Mouse (Mus musculus) liver, embryonic 11.5 days (tissue): ENCODE measurements around the gene Zhx3. TPM values are rescaled to one million over a fixed set of nuclear protein-coding genes. Genes with fewer than 3 reads are reported as not detected.

ENCODE experiments used
- polyA plus RNA-seq: library from polyadenylated mRNA; unstranded; fragments of >200 nt; fragmentation: Nextera tagmentation; extraction: Ambion mirVana; gene quantifications from 2 replicates; pipeline ENCODE4 v1.2.1, GENCODE M21; 2014

Zhx3 gene
- polyA plus RNA-seq, 1 experiment from 2014 or later, result 5.5 TPM

Other genes with a start within 250 kb of the Zhx3 start
- gene Top1, start 227.1 kb downstream of the Zhx3 start, polyA plus RNA-seq, result 84.1 and 89.8 TPM in 2 replicates
- 22.3 and 27.2 TPM in 2 replicates for gene Plcg1, start 141.7 kb downstream of the Zhx3 start, polyA plus RNA-seq
- gene Lpin3, start 7.7 kb upstream of the Zhx3 start, polyA plus RNA-seq, result 1.0 and 1.3 TPM in 2 replicates
- gene Emilin3, start 39.3 kb upstream of the Zhx3 start, polyA plus RNA-seq, result 1.2 and 1.3 TPM in 2 replicates
- 15.8 and 19.0 TPM in 2 replicates for gene Chd6, start 236.1 kb upstream of the Zhx3 start, polyA plus RNA-seq